Mouse (Mus musculus): ENCODE measurements around the gene Phactr2.

DNA sequence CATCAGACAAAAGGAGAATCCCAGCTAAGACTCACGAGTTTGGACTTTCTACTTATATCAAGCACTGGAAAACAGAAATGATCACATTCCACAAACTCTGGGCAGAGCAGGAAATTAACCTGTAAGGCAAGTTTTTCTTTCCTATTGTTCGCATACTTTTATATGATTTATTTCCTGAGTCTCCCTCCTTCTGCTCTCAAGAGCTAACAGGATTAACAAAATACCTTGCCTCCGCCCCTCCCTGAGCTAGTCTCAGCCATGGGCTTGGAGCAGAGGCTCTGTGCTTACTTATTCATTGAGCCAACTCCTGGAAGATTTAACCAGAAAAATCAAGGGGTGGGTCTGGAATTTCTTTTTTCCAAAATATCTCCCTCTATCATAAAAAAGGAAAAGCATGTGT lies 145.6 kb downstream of the Phactr2 start:
- TF ChIP-seq CTCF (IDR thresholded peaks at IDR 0.05; ENCODE audit: extremely low read depth, insufficient read depth, low read length) (no peak), POLR2A (IDR thresholded peaks at IDR 0.05; ENCODE audit: extremely low read depth, insufficient read depth, low read length) (no peak)

All from cortical plate, adult 2 months (tissue).